Mouse (Mus musculus) lung, postnatal 25 days (tissue): ENCODE results near the gene Gpx2.
"Not testable (repeated sequence)": the region's sequence is repeated elsewhere in the genome, so short reads cannot be mapped to it uniquely, and the experiment has no call there.

Source experiments
- DNase-seq: peaks from one replicate; pipeline ENCODE4 v3.0.0; 2022; ENCODE audit warnings: low spot score

Gpx2 gene

GRCm38 (mm10) chr12:76803700-76804252, 8.4 kb upstream of the Gpx2 start:
- peak; percentile 69 for DNase-seq

GRCm38 (mm10) chr12:76803028-76803427, 7.7 kb upstream of the Gpx2 start:
- no peak for DNase-seq

GRCm38 (mm10) chr12:76798008-76798720, 2.8 kb upstream of the Gpx2 start:
- no peak for DNase-seq

GRCm38 (mm10) chr12:76796938-76797539, 1.7 kb upstream of the Gpx2 start:
- no peak for DNase-seq

- not testable (repeated sequence) for DNase-seq
Measured at GRCm38 (mm10) chr12:76792540-76792939, 2.8 kb downstream of the Gpx2 start.

GRCm38 (mm10) chr12:76790446-76791084, 4.8 kb downstream of the Gpx2 start:
- no peak for DNase-seq

- no peak for DNase-seq
Measured at GRCm38 (mm10) chr12:76784056-76784619, 11.2 kb downstream of the Gpx2 start.

GRCm38 (mm10) chr12:76780639-76781468, 14.5 kb downstream of the Gpx2 start:
- DNase-seq: no peak

- DNase-seq: no peak
Measured at GRCm38 (mm10) chr12:76779951-76780350, 15.4 kb downstream of the Gpx2 start.

- no peak for DNase-seq
Measured at GRCm38 (mm10) chr12:76778305-76779083, 16.9 kb downstream of the Gpx2 start.

GRCm38 (mm10) chr12:76777845-76778244, 17.5 kb downstream of the Gpx2 start:
- DNase-seq: no peak

- DNase-seq: no peak
Measured at GRCm38 (mm10) chr12:76776898-76777297, 18.5 kb downstream of the Gpx2 start.

- no peak for DNase-seq
Measured at GRCm38 (mm10) chr12:76775132-76775531, 20.2 kb downstream of the Gpx2 start.

GRCm38 (mm10) chr12:76774652-76775051, 20.7 kb downstream of the Gpx2 start:
- DNase-seq: no peak

- no peak for DNase-seq
Measured at GRCm38 (mm10) chr12:76771540-76771939, 23.8 kb downstream of the Gpx2 start.

GRCm38 (mm10) chr12:76770841-76771500, 24.4 kb downstream of the Gpx2 start:
- no peak for DNase-seq

GRCm38 (mm10) chr12:76765901-76766630, 29.3 kb downstream of the Gpx2 start:
- DNase-seq: no peak

- peak; percentile 96 for DNase-seq
Measured at GRCm38 (mm10) chr12:76765354-76765851, 30.0 kb downstream of the Gpx2 start, which contains the start of the genes Churc1 and Fntb. Gene Churc1, plus strand, starts transcription at chr12:76765538. Gene Fntb, plus strand, starts transcription at chr12:76765589.

- peak; percentile 63 for DNase-seq
Measured at GRCm38 (mm10) chr12:76752652-76753318, 42.6 kb downstream of the Gpx2 start.
